Mouse (Mus musculus) adrenal gland, adult 8-10 months (tissue): Measurements from ENCODE around the gene Tspan5. TPM values are rescaled to one million over a fixed set of nuclear protein-coding genes. Genes with fewer than 3 reads are reported as not detected.

Experiments
- DNase-seq: peaks from one replicate; pipeline ENCODE4 v3.0.0; 2022
- total RNA-seq, 4 experiments: library from RNA; stranded (reverse); gene quantifications; 2 replicates each; pipeline ENCODE4 v1.2.4; 2022

Gene Tspan5
- total RNA-seq, 4 experiments from 2014 or later = 46.7 to 102 (median 77.6) TPM

DNA sequence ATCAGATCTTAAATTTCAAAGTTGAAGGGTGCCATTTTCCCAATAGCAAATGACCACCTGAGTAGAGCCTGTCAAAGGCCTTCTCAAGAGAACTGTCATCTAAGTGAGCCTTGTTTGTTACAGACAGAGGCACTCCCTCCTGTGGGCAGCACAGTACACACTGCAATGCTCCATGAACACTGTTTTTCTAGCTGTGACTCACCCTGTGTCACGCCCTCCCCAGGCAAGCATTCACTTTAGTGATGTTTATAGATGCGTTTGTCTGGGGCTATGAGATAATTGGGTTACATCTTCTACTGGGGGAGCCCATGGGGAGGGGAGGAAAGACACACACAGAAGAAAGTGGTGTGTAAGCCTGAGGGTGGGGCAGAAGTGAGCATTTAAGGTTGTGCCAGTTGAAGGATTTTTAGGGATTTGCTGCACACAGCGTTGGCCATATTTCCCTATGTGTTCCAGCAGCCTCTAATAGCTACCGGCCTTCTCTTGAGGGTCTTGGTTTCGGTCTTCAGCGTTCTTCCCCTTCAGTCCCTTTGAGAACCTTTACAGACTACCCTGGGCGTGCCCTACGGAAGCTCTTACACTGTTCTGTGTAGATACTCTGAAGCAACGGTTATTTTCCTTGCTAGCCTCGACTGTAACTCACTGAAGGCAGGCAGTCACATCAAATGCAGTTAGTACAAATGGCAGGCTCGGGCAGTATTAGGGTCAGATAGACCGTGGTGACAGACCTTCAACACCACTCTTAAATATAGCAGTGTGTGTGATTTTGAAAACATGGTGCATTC lies 29.7 kb downstream of the Tspan5 start:
- DNase-seq = no peak

DNA sequence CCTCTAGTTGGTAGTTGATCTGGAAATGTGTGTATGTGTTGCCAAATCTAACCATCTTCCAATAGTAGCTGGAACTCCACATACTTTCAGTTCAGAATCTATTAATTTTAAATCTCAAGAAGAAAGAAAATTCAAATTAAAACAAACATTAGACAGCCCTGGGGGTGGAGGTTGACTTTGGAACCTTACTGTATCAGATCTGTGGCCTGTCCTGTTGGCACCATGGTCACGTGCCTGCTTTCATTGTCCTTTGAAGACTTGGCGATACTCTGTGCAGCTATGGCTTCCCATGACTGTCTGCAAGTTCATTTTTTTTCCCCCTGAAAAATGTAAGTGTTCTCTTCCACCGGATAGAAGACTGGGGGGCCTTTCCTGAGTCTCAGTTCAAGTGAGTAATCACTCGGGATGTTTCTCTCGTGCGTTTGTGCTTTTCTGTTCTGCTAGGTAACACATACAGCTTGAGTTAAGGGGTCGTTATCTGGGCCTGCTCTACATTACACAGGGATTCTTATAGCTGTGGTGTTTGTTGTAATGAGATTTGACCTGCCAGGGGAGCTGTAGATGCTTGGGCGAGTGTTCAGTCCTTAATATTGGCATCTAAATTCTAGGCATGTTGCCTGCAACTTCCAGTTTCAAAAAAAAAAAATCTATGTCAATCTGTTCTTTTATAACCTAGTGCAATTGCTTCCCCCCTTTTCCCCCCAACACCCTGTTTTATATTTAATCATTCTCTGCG lies 32.0 kb downstream of the Tspan5 start:
- no peak for DNase-seq

DNA sequence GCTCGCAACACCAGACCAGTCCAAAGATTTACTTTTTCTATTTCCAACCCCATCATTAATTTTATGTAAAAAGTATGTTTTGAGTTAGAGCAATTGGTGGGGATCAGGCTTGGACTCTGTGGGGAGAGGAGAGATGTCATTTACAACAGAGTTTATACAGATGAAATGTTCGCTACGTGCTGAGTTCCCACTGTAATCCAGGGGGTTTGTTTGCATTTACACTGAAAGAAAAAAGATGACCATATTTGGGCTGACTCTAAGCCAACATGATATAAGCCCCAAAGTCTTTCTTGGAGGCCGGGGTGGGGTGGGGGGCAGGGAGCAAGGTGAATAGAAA lies 32.6 kb downstream of the Tspan5 start:
- no peak for DNase-seq

DNA sequence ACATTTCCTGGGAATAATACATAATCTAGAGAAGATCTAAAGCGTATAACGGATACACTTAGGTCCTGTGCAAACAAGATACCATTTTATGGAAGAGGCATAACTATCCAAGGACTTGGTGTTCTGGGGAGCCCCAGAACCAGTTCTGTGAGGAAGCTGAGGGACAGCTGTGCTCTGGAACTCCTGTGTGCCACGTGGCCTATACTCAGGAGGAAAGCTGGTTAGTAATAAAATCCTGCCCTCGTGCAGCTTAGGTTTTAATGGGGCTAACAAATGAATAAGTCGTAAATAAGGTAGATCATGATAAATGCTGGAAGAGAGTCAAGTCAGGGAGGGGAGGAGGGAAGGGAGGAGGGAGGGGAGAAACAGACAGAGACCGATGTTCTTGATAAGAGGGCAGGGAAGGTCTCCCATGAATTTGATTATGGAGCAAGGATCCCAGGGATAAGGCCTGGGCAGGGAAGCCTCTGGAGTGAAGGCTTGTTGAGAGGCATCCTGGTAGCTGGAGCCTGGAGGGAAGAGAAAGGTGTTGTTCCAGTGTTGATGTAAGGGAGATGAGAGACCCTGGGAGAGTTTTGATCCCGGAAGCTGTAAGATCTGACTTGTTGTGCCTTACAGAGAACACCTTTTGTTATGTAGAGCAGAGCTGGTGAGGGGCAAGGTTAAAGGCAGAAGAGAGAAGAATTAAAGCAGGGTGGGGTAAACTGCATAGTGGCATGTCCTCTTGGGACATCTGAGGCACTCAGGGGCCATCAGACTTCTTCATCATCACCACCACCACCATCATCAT lies 34.1 kb downstream of the Tspan5 start:
- no peak for DNase-seq

DNA sequence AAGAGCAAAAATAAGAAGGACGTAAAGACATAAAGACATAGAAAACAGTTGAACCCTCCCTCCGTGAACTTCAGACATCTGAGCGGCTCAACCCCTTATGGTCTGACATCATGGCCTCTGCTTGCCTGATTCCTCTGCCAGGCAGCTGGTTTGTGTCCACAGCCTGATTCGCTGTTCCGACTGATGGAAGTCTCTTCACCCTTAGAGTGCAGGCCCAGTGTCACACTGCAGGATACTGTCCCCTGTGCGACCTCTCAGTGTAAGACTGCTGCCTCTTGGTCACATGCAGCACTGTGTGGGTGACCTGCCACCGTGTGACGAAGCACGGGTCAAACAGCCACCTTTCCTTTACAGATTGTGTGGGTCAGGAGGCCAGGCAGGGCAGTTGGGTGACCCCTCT lies 39.5 kb downstream of the Tspan5 start:
- DNase-seq = no peak

DNA sequence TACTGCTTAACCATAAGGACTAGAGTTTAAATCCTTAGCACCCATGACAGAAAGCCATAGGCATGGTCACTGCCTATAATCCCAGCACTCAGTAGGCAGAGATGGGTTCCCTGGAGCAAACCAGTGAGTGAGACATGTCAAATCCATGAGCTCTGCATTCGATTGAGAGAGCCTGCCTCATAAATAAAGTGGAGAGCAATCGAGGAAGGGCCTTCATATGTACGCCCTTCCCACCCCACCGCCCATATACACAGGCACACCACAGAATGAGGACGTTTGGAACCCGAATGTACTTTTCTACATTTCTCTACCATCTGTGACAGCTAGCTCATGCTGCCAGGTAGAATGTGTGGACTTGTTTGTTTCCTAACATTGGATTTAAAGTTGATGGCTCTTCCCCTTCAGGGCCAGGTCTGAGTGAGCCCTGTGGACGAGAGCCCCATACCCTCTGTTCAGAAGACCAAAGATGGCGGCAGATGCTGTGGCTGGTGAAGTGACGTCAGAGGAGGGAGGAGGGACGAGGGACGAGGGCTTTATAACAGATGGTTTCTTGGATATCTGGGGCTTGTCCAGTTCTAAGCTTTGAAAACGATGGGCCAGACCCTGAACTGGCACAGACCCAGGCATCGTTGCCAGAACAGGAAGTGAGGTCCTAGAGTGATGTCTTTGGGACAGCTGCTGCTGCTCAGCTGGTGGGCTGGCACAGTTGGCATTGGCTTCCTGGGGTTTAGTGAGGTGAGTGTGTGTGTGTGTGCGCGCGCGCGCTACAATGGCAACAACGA lies 42.1 kb downstream of the Tspan5 start:
- no peak for DNase-seq

DNA sequence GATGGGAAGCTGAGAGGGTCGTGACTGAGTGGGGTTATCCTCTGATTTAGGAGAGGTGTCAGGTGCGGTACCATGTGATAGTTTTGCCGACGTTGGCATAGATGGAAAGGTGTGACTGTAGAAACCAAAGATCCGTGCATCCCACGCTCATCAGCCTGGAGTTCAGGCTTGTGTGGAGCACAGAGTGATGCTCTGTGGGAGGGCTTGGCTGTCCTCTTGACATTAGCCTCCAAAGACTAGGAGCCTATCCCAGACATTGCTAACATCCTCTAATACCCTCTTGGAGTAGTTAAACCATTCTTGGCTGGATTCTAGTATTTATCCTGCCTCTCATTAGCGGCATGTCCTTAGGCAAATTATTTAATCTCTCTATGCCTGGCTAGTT lies 42.6 kb downstream of the Tspan5 start:
- no peak for DNase-seq

DNA sequence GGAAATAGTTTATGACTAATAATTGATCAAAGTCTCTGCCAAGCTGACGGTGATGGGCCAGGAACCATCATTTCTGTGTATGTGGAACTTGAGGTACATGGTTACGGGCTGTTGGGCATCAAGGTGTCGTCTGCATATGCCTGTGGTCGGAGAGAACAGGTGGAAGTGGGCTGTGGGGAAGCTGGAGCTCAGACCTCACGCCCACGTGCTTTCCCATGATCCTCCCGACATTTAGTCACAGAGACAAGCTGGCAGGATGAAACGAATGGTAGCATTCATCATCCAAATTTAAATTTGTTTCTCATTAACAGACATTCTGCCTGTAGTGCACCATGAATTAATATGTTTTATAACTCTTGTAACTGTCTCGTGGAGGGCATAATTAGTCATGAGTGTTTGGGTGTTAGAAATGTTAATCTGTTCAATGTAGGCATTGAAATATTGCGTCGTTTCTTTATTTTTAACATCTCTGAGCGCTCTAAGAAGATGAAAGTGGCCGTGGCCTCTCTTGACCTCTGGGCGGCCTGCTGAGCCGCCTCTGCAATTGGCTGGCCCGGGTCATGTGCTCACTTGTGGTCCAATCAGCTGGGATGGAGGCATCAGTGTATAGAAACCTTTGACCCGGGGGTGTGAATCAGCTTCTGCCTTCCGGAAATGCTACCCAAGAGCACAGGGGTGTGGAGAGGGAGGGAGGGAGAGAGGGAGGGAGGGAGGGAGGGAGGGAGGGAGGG lies 45.9 kb downstream of the Tspan5 start:
- no peak for DNase-seq

DNA sequence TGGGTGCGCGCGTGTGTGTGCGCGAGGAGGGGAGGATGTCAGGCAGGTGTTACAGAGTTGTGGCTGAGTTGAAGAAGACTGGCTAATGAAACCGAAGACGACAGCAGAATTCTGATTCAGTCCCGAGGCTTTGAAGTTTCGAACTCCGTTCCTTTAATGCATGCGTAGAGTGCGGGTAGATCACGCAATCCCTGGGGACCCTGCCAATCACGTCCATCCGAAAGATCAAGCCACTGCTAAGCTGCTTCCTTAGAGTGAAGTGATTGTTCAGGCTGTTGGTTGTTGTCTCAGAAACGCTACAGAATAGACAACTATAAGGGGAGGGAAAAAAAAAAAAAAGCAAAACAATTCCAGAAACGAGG lies 46.5 kb downstream of the Tspan5 start:
- no peak for DNase-seq

DNA sequence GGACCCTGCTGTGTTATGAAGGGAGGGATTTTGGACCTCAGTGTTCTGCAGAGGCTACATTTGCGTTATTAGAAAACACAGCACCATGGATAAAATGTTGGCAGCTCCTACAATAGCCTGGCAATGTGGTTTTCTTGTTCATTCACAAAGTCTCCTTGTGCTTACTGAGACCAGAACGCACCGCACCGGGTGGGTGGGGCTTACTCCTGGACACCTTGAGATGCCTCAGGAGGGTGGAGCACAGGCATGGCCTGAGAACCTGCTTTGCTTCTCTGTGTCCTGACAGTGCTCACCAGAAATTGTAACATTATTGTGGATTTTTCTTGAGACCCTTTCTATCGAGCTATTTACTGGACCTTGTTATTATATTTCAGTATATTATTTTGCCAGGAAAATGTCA lies 47.3 kb downstream of the Tspan5 start:
- DNase-seq = no peak

DNA sequence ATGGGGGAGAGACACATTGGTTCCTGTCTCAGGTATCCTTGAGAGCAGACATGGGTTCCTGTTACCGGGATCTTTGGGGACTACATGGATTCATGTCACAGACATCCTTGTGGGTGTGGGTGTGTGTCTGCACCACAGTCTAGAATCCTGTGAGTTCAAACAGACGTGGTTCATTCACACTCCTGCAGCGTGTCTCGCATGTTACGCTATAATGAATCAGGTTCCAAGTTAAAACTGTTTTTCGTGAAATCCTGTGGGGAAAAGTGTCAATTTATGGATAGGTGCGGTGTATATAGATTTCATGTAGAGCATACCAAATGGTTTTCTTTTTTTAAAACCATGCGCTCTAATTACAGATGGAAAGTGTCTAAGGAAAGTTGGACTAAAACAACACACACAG lies 52.5 kb downstream of the Tspan5 start:
- DNase-seq = no peak

DNA sequence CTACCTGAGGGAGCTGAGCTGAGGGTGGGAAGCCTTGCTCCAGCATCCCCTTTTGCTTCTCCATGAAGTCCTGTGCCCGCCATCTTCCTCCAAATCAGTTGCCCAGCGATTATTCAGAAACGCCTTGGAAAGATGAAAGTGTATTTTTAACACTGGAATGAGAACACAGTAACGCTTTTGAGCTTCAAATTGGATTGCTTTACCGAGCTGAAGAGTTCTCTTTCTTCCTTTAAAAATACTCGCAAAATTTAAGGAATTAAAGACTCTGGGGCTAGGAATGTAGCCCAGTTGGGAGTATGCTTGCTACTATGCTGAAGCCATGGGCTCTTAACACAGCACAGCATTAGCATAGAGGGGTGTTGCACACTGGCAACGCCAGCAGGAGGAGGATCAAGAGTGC lies 54.0 kb downstream of the Tspan5 start:
- no peak for DNase-seq

DNA sequence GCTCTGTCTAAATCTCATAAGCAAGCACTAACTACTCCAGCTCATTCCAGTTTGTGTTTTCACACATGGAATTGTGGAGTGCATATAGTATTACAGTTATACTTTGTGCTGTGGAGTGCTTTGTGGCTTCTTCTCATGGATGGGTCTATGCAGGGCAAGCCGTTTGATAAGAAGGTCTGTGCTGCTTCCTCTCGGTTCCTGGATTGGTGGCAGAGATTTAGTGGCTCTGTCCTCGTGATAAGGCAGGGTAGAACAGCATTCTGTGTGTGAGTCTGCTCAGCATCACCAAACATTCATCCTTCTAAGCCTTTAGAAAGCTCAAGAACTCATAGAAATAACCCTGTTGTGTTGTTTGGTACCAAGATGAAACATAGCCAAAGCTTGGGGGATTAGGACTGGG lies 54.6 kb downstream of the Tspan5 start:
- no peak for DNase-seq

DNA sequence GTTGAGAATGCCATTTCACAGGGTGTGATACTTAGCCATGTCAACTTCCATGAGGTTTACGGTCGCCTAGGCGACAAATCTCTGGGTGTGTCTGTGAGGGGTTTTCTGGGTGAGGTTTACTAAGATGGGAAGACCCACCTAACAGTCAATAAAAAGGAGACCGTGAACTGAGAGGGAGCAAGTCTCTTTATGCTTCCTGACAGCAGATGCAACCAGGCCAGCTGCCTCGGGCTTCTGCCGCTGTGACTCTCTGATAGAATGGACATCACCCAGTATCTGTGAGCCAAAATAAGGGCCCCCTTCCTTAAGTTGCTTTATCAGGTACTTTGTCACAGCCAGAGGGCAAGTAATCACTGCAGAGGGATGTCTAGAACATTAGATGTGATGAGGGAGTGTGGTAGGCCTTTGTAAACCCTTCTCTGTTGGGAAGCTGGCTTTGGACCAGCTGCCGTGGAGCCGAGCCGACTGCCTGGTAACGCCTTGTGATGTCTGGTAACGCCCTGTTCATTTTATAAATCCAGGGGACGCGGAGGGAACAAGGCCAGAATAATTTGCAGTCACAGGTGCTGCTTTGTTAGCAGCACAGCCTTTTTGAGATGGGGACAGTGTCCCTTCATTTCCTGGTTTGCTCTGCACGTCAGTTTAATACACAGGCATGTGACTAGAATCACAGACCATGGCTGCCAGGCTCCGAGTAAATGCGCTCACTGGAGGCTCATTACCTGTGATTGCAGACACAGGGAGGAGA lies 58.8 kb downstream of the Tspan5 start:
- DNase-seq = no peak

DNA sequence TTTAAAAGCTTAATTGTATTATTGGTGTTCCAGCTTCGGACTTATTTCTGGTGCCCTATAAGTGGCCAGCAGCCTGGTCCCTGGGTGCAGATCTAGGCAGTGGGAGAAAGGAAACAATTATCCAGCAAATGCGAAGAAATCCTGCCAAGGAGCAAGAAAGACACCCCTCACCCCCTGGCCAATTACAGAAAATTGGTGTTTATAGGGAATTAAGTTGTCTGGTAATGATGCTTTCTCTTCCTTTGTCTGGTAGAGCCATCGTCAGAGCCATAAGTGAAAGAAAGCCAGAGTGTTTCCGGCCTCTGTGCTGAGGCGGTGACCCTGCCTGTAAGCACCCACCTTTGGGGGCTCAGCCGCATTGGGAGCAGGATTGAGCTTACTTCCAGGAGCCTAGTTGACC lies 59.7 kb downstream of the Tspan5 start:
- DNase-seq = no peak

DNA sequence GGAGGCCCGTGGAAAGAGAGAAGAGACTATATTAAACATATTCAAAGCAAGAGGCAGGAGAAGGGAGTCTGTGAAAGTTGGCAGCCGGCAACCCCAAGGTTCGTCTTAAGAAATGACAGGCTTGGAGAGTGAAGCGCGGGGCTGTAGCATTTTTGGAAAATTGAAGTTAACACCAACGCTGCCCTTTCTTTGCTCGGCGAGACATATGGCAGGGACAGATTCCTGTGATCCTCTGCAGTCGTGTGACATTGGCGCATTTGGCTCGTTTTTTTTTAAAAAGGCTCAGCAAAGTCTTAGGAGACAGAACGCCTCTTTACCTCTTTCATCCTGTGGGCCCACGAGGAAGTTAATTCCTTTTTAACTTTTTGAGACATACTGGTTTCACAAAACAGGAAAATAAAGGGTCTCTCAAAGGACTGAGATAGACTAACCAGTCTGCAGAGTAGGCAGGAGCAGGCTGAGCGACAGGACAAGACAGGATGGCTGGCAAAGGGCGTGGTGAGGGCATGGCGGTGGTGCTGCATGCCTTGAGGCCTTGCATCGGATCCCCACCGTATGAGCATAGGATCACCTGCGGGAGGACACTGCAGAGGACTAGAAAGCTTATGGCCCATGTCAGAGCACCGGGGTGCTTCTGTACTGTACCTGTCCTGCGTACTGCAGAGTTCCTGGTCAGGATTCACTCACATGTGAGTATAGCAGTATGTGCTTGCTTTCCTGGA lies 60.9 kb downstream of the Tspan5 start:
- DNase-seq = no peak

DNA sequence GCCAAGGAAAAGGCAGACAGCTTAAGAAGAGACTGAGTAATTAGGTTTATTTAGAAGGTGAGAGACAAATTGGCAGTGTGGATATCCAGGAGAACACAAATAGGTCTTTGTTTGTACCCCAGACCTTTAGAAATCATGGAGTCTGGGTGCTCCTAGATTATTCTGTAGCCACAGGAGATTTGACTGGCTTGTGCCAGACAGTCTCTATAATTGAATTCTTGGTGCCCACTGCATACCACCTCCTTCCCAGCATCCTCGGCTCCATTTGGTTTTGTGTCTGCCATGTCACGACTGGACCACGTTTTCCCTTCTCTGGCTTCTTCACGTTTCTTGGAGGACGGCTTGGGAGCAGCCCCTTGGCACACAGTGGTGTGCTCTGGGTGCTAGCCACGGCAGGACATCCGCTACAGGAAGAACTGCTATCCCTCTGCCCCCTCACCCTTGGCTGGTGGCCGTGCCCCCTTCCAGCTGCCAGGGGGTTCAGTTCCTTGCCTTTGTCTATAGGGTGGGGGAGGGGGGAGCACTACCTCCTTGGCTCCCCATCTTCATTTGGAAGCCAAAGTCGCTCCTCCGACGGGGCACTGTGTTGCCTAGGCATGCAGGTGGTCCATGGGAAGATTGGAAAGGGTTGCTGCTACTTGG lies 61.6 kb downstream of the Tspan5 start:
- DNase-seq = no peak

DNA sequence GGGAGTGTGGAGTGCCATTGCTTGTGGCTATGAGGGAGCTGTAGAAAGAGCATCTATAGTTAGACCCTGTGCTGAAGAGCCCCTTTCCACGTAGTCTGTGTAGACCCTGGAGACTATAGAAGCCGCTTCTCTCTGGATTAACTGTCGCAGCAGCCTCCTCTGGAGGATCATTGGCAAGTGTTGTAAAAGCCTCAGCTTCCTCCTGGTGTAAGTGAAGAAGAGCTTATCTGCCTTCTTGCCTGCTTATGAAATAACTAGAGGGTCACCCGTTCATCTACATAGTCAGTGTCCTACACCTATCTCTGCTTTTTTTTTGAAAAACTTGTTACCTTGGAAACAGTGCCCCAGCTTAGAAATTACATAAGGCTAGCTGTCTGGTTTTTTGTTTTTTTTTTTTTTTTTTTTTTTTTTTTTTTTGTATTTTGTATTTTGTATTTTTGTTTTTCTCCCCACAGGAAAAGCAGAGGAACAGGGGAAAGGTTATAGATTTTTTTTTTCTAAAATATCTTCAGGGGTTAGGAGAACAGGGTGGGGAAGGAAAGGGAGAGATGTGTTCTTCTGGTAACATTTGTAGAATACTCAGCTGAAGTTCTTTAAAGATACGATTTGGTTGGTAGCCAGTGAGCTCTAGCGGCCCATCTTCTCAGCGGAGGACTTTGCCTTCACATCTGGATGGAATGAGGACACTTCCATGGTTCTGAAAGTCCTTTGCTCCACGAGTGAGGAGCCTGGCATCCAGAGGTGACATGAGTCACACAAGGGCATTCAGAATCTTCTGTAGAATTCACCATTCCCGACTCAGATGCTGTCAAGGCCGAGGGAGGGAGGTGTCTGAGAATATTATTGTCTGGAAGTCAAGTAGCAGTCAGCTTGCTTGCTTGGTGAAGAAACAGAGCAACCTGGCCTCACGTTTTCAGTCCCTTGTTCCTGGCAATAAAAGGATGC lies 62.4 kb downstream of the Tspan5 start:
- DNase-seq = no peak

DNA sequence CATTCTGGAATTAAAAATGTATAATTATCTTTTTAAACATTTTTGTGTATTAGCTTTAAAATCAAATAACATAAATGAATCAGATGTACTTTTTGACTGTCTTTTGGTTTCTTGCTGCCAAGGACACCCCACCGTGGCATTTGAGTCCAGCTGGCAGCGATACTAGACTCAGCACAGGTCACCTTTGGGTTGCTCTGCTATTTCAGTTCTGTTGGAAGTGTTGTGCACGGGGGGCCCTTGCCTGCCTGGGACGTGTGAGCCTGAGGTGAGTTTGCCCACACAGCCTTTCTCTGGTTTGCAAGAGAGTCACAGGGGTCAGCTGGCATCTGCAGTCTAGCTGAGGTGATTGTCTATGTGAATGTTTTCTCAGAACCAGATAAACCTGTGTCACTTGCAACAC lies 65.8 kb downstream of the Tspan5 start:
- DNase-seq = no peak
